Mouse (Mus musculus): ENCODE data around the gene Arhgap33. TPM values are rescaled to one million over a fixed set of nuclear protein-coding genes. Genes with fewer than 3 reads are reported as not detected.

The Arhgap33 gene
- total RNA-seq, 2 experiments from 2014 or later, result 4.6 to 47.6 TPM

DNA sequence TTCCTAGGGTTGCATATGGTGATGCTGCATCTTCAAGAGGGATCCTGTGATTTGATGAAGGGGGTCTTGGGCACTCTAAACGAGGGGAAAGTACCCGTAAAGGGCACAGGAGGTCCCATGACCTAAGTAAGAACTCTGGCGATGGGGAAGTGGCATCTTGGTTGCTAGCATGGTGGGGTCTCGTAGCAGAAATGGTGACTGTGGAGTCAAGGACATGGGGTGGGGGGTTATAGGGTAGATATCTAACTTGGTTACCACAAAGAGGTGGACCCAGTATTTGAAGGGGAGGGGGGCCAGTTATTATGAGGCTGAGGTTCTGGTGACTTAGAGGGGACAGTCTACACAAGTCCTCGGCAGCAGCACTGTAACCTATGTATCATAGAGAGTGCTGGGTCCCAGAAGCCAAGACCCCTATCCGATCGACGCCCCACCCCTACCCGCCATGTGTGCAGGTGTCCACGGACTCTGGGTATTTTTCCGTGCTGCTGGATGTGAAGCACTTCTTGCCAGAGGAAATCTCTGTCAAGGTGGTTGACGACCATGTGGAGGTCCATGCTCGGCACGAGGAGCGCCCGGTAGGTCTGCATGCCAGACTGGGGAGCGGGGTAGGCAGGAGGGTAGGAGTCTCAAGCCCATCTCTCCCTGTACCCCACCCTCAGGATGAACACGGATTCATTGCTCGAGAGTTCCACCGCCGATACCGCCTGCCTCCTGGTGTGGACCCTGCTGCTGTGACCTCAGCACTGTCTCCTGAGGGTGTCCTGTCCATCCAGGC is 19.1 kb upstream of the Arhgap33 start:
- no peak for ATAC-seq (replicated peaks; ENCODE audit: low FRiP score, low TSS enrichment, poor library complexity, severe bottlenecking)

DNA sequence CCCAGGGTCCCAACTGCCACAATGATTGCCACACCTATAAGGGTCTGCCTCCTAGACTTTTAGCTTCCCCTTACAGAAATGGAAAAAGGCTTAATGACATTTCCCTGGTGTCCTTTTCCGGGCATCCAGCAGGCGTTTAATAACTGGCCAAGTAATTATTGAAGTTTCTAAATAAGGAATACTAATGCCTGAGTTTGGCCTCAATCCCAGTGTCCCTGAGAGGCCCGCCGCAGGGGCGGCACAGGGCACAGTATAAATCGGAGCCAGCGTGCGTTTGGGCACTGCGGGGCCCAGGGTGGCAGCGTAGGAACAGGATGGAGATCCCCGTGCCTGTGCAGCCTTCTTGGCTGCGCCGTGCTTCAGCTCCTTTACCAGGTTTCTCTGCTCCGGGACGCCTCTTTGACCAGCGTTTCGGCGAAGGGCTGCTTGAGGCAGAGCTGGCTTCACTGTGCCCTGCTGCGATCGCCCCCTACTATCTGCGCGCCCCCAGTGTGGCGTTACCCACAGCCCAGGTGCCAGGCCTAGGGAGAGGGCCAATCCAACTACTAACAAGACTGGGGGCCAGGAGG is 18.2 kb upstream of the Arhgap33 start:
- 0 out of 2 replicates have a peak, but pooled peaks have one; percentile 11 for ATAC-seq (replicated peaks; ENCODE audit: low FRiP score, low TSS enrichment, poor library complexity, severe bottlenecking)

DNA sequence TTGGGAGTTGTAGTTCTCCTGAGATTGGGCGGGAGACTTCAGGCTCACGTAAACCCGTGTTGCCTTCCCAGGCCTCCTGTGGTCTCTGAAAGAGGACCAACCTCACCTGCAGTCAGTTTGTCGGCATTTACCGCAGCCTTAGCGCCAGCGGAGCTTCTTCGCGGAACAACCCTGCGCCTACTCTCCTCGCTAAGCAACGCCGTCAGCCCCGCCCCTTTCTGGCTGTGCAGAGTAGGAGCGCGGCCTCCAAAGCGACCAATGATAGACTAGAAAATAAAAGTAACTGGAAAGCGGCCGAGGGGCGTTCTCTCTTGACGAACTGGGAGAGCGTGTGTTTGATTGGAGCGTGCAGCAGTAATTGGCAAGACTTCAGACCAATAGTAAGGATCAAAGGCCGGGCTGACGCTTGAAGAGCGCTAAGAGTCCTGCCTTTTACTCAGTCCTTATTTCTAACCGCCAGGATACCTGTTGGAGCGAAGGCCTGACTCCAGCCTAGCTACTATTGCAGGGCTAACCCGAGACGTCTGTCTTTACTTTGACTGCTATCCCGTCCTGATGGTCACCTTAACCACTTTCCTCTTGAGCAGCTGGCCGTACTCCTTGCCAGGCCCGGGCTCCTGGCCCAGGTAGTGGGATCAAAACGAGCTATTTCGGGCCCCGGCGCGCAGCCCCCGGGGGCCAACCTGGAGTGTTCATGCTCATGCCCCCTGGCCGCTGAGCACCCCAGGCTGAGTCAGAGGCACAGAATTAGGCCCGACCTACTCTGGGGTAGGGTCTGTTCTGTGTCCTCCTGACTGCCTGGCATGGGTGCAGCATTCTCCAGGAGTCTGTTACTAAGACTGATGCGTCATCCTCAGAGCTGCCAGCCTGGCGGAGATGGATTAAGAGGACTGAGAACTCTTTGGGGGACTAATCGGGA is 17.5 kb upstream of the Arhgap33 start, which contains the start of the genes Hspb6 and Proser3:
Hspb6 (plus strand) TSS at position 77 of the 919 bp plus-strand sequence.
Proser3 (minus strand) TSS at position 198 of the 919 bp plus-strand sequence.
- ATAC-seq (replicated peaks; ENCODE audit: low FRiP score, low TSS enrichment, poor library complexity, severe bottlenecking), result peak; percentile 88

GRCm38 (mm10) chr7:30551445-30552101 is 16.7 kb upstream of the Arhgap33 start:
- ATAC-seq (replicated peaks; ENCODE audit: low FRiP score, low TSS enrichment, poor library complexity, severe bottlenecking), result peak; percentile 46

DNA sequence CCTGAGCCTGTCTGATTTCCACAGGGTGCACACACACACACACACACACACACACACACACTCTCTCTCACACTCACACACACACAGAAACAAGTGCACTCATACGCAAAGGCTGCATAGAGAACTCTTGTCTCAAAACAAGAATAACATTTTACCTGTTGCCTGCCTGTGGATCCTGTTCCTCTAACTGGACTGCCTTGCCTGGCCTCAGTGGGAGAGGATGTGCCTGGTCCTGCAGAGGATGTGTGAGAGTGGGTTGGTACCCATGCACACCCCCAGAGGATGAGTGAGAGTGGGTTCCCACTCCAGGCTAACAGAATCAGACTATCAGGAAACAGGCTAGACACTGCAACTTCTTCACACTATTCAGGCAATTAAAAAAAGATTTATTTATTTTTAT is 15.7 kb upstream of the Arhgap33 start:
- no peak for ATAC-seq (replicated peaks; ENCODE audit: low FRiP score, low TSS enrichment, poor library complexity, severe bottlenecking)

DNA sequence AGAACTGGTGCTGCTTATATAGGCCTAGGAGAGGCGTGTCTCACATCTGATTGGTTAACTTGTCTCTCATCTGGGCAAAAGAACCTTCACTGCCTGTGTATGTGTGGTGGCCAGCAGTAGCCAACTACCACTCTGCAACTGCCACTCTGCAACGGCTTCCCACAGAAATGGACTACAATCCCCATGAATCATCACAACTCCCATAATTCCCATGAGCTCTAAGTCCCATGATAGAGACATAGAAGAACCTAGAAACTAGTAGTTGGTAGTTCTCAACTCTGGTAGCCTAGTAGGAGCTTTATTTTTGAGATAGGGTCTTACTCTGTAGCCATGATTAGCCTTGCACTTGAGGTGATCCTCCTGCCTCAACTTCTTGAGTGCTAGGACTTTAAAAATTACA is 15.0 kb upstream of the Arhgap33 start:
- ATAC-seq (replicated peaks; ENCODE audit: low FRiP score, low TSS enrichment, poor library complexity, severe bottlenecking), result no peak

DNA sequence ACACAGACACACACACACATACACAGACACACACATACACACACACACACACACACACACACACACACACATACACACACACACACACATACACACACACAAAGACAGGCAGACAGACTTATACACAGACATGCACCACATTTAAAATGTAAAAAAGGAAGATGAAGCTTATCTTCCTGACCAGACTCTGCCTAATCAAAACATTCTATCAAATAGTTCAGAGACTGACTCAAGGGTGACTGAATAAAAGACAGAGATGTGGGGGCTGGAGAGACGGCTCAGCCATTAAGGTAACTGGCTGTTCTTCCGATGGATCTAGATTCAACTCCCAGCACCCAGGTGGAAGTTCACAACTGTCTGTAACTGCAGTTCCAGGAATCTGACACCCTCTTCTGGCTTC is 9.5 kb upstream of the Arhgap33 start:
- ATAC-seq (replicated peaks; ENCODE audit: low FRiP score, low TSS enrichment, poor library complexity, severe bottlenecking), result peak; percentile 46; the same call in 1 of the 2 replicates

DNA sequence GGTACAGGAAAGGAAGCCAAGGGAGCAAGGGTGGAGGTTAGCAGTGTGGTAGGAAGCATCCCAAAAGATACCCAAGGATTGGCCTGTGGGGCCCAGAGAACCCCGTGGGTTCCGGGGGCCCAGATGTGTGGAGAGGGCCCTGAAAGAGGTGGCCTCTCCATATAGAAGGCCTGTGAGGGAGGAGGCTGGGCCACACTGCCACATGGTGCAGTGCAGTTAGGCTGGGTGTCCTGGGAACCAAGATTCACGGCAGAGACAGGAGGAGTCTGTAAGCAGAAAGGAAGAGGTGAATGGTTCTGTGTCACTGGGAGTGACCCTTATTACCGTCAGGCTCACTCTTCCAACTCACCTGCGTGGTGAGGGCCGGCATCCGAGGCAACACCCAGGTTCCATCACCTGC is 5.7 kb upstream of the Arhgap33 start:
- no peak for ATAC-seq (replicated peaks; ENCODE audit: low FRiP score, low TSS enrichment, poor library complexity, severe bottlenecking)

DNA sequence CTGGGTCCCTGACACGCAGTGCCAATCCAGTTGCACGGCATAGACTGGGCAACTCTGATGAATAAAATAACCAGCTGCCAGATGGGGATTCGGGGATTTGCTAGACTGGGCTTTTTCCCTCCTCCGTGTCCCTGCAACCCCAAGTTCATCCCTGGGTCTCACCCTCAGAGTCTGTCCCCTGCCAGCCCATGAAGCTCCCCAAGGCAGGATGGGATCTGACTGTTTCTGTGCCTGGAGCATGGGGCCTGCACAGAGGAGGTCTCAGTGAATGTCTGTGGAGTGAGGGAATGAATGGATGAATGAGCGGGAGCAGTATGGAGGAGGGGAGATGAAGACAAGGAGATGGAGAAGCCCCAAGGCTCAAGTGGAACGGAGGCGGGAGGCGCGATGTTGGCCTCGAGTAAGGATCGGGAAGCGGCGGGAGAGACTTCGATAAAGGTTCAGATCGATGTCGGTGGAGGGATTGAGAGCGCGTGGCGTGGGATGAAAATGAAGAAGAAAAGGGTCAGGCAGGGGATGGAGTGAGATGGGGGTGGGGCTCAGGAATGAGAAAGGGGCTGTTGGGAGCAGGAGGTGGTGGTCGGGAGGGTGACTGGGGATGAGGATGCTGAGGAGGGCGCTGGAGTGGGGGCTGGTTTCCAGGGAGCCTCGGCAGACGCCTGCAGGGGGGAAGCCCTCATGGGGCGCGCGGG is 773 bp downstream of the Arhgap33 start:
- ATAC-seq (replicated peaks; ENCODE audit: low FRiP score, low TSS enrichment, poor library complexity, severe bottlenecking), result 0 out of 2 replicates have a peak, but pooled peaks have one; percentile 2

DNA sequence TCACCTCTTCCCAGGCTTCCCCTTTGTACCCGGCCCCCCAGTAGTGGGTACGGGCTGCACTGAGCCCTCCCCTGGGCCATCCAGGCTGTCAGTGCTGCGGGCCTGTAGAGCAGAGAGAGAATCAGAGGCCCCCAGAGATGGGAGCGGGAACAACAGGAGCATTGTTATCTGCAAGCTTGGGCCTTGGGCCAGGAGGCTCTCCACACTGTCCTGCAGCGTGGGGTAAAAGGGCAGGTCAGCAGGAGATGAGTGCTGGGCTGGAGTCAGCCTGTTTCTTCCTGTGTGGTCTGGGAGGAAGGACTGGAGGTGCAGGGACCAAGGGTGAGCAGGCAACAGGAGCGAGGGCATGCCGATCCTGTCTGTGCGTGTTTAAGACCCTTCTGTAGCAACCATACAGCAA is 1.9 kb downstream of the Arhgap33 start:
- no peak for ATAC-seq (replicated peaks; ENCODE audit: low FRiP score, low TSS enrichment, poor library complexity, severe bottlenecking)

DNA sequence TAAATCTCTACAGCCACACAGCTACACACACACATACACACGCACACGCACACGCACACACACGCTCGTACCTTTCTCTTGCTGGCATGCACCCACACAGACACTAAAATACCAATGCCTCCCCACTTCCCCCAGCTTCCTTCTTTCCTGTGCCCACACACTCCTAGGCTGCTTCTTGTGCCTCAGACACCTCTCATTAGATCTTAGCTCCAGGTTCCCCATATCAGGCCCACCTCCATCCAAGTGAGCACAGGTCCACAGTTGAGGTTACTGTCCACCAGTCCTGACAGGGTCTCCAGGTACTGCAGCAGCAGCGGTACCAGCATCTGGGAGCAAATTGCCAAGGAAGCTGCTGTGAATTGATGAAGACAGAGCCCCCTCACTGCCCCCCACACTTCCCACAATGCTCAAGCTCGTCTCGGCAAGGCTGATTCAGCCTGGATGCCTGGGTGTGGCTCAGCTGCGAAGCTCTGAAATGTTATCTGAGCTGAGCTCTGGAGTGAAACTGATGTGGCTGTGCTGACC is 3.5 kb downstream of the Arhgap33 start:
- no peak for ATAC-seq (replicated peaks; ENCODE audit: low FRiP score, low TSS enrichment, poor library complexity, severe bottlenecking)

GRCm38 (mm10) chr7:30526981-30527380 is 7.9 kb downstream of the Arhgap33 start:
- no peak for ATAC-seq (replicated peaks; ENCODE audit: low FRiP score, low TSS enrichment, poor library complexity, severe bottlenecking)

GRCm38 (mm10) chr7:30526399-30526798 is 8.5 kb downstream of the Arhgap33 start:
- ATAC-seq (replicated peaks; ENCODE audit: low FRiP score, low TSS enrichment, poor library complexity, severe bottlenecking), result no peak

GRCm38 (mm10) chr7:30525954-30526353 is 8.9 kb downstream of the Arhgap33 start:
- ATAC-seq (replicated peaks; ENCODE audit: low FRiP score, low TSS enrichment, poor library complexity, severe bottlenecking), result no peak

DNA sequence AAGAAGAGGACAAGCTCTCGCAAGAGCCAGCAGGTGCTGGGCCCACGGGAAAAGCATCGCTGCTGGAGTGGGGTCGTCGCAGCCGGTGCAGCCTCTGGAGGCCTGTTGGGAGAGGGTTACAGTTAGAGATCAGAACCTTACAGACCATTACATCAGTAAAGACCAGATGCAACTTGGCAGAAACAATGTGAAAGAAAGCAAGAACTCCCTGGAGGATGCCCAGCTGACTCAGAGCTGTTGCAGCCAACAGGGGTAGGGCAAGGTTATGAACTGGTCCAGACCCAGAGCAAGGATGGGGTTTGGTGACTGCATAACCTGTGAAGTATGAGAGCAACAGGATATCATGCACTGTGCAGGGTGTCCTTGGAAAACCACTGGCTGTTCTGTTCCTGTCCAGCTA is 10.4 kb downstream of the Arhgap33 start:
- ATAC-seq (replicated peaks; ENCODE audit: low FRiP score, low TSS enrichment, poor library complexity, severe bottlenecking), result no peak

GRCm38 (mm10) chr7:30522871-30523270 is 12.0 kb downstream of the Arhgap33 start:
- no peak for ATAC-seq (replicated peaks; ENCODE audit: low FRiP score, low TSS enrichment, poor library complexity, severe bottlenecking)

DNA sequence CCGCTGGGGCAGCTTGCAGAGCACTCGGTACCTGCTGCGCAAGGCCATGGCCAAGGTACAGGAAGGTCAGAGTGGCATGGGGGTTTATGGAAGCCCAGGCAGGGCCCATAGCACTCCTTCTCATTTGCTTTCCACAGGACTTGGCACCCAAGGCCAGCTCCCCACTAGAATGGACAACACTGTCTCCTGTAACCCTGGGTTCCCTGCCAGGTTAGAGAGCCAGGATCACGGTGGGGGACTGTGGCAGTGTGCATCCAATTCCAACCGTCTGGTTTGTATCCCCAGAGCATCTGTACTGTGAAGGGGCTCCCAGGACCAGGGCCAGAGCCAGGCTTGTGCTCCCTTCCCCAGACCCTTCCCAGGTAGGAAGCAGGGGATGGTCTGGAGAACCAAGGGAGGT is 14.0 kb downstream of the Arhgap33 start:
- ATAC-seq (replicated peaks; ENCODE audit: low FRiP score, low TSS enrichment, poor library complexity, severe bottlenecking), result no peak

DNA sequence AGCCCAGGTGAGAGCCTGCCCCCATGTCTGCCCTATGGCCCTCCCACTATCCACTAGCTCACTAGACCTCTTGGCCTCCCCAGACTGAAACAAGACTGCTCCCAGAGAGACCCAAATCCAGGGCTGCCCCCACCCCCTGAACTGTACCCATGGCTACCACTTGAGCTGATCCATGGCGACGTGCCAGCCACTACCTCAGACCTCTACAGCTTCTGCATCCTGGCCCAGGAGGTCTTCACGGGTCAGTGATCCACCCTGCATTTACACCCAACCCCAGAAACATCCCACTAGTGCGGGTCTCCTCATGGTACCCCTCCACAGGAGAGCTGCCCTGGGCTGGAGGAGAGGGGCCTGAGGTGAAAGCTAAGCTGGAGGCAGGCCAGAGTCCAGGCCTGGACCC is 14.5 kb downstream of the Arhgap33 start:
- ATAC-seq (replicated peaks; ENCODE audit: low FRiP score, low TSS enrichment, poor library complexity, severe bottlenecking), result no peak

DNA sequence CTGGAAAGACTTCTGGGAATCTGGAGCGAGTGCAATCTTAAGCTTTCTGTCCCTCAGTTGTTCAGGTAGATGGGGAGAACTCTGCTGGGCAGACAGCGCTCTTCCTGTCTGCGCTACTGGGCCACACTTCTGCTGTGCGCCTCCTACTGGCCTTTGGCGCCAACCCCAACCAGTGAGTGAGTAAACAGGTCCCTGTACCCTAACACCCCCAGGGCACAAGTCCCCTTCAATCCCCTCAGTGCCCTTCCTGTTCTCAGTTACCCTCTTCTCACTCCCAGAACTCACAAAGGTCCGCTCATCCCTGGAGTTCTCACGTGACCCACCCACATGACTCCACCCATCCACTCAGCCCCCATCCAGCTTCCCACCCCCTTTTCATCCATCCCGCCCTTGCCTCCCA is 16.5 kb downstream of the Arhgap33 start:
- no peak for ATAC-seq (replicated peaks; ENCODE audit: low FRiP score, low TSS enrichment, poor library complexity, severe bottlenecking)
